Mouse (Mus musculus): Measurements from ENCODE around the gene Nmi. TPM values are rescaled to one million over a fixed set of nuclear protein-coding genes. Genes with fewer than 3 reads are reported as not detected.

The Nmi gene
- polyA plus RNA-seq, 1 experiment, result not detected

- WGBS, result 85% methylated on average over 7 of the region's 7 CpGs
- Histone ChIP-seq H3K27ac (ENCODE audit: insufficient read depth, low read depth, low read length) (no peak overlapping the region), H3K4me1 (ENCODE audit: control insufficient read depth, insufficient read depth, low read length) (no peaks in the 10 kb centered on the region), H3K4me3 (ENCODE audit: insufficient read depth, low read depth, low read length) (no peak overlapping the region)
- TF ChIP-seq CTCF (IDR thresholded peaks at IDR 0.05; ENCODE audit: insufficient read depth, low read depth, low read length) (no peak), POLR2A (IDR thresholded peaks at IDR 0.05; ENCODE audit: insufficient read depth, low read depth, low read length) (no peak)
These were observed 19.6 kb downstream of the Nmi start for GRCm38 (mm10) chr2:51953648-51954204.

- 80% methylated on average over 1 of the region's 1 CpGs for WGBS
- Histone ChIP-seq H3K27ac (ENCODE audit: insufficient read depth, low read depth, low read length) (no peak overlapping the region), H3K4me1 (ENCODE audit: control insufficient read depth, insufficient read depth, low read length) (no peaks in the 10 kb centered on the region), H3K4me3 (ENCODE audit: insufficient read depth, low read depth, low read length) (no peak overlapping the region)
- no peak for TF ChIP-seq CTCF (IDR thresholded peaks at IDR 0.05; ENCODE audit: insufficient read depth, low read depth, low read length)
- no peak for TF ChIP-seq POLR2A (IDR thresholded peaks at IDR 0.05; ENCODE audit: insufficient read depth, low read depth, low read length)
These were observed 22.4 kb downstream of the Nmi start for GRCm38 (mm10) chr2:51950876-51951275.

- WGBS, result 82% methylated on average over 6 of the region's 6 CpGs
- Histone ChIP-seq H3K4me3 (ENCODE audit: insufficient read depth, low read depth, low read length) (no peak overlapping the region), H3K27ac (ENCODE audit: insufficient read depth, low read depth, low read length) (no peak overlapping the region), H3K4me1 (ENCODE audit: control insufficient read depth, insufficient read depth, low read length) (no peaks in the 10 kb centered on the region)
- no peak for TF ChIP-seq POLR2A (IDR thresholded peaks at IDR 0.05; ENCODE audit: insufficient read depth, low read depth, low read length)
- TF ChIP-seq CTCF (IDR thresholded peaks at IDR 0.05; ENCODE audit: insufficient read depth, low read depth, low read length), result no peak
These were observed 25.0 kb downstream of the Nmi start for GRCm38 (mm10) chr2:51948105-51948830.

GRCm38 (mm10) chr2:51945812-51946211, 27.5 kb downstream of the Nmi start:
- H3K4me1 ChIP-seq (ENCODE audit: control insufficient read depth, insufficient read depth, low read length), result no peaks in the 10 kb centered on the region
- H3K4me3 ChIP-seq (ENCODE audit: insufficient read depth, low read depth, low read length), result no peak overlapping the region
- TF ChIP-seq POLR2A (IDR thresholded peaks at IDR 0.05; ENCODE audit: insufficient read depth, low read depth, low read length) (no peak), CTCF (IDR thresholded peaks at IDR 0.05; ENCODE audit: insufficient read depth, low read depth, low read length) (no peak)
- no peak overlapping the region for H3K27ac ChIP-seq (ENCODE audit: insufficient read depth, low read depth, low read length)
- WGBS, result 80% methylated on average over 2 of the region's 2 CpGs

- Histone ChIP-seq H3K4me1 (ENCODE audit: control insufficient read depth, insufficient read depth, low read length) (no peaks in the 10 kb centered on the region), H3K27ac (ENCODE audit: insufficient read depth, low read depth, low read length) (no peak overlapping the region), H3K4me3 (ENCODE audit: insufficient read depth, low read depth, low read length) (no peak overlapping the region)
- 93% methylated on average over 7 of the region's 7 CpGs for WGBS
- TF ChIP-seq CTCF (IDR thresholded peaks at IDR 0.05; ENCODE audit: insufficient read depth, low read depth, low read length), result no peak
- TF ChIP-seq POLR2A (IDR thresholded peaks at IDR 0.05; ENCODE audit: insufficient read depth, low read depth, low read length), result no peak
These were observed 31.5 kb downstream of the Nmi start for GRCm38 (mm10) chr2:51941832-51942231.

- Histone ChIP-seq H3K27ac (ENCODE audit: insufficient read depth, low read depth, low read length) (no peak overlapping the region), H3K4me3 (ENCODE audit: insufficient read depth, low read depth, low read length) (no peak overlapping the region)
- 85% methylated on average over 3 of the region's 3 CpGs for WGBS
These were observed 34.5 kb downstream of the Nmi start for GRCm38 (mm10) chr2:51938750-51939149.

GRCm38 (mm10) chr2:51937004-51937403, 36.3 kb downstream of the Nmi start:
- H3K27ac ChIP-seq (ENCODE audit: insufficient read depth, low read depth, low read length), result no peak overlapping the region
- WGBS, result 71% methylated on average over 6 of the region's 6 CpGs
- TF ChIP-seq POLR2A (IDR thresholded peaks at IDR 0.05; ENCODE audit: insufficient read depth, low read depth, low read length), result no peak
- TF ChIP-seq CTCF (IDR thresholded peaks at IDR 0.05; ENCODE audit: insufficient read depth, low read depth, low read length), result no peak
- H3K4me1 ChIP-seq (ENCODE audit: control insufficient read depth, insufficient read depth, low read length), result no peaks in the 10 kb centered on the region; the same call in 1 of the 2 replicates
- H3K4me3 ChIP-seq (ENCODE audit: insufficient read depth, low read depth, low read length), result no peak overlapping the region

More at GRCm38 (mm10) chr2:51938750-51939149, 34.5 kb downstream of the Nmi start:
- TF ChIP-seq POLR2A (IDR thresholded peaks at IDR 0.05; ENCODE audit: insufficient read depth, low read depth, low read length), result no peak
- no peak for TF ChIP-seq CTCF (IDR thresholded peaks at IDR 0.05; ENCODE audit: insufficient read depth, low read depth, low read length)
- H3K4me1 ChIP-seq (ENCODE audit: control insufficient read depth, insufficient read depth, low read length), result no peaks in the 10 kb centered on the region; the same call in 1 of the 2 replicates

- no peak for TF ChIP-seq POLR2A (IDR thresholded peaks at IDR 0.05; ENCODE audit: insufficient read depth, low read depth, low read length)
- TF ChIP-seq CTCF (IDR thresholded peaks at IDR 0.05; ENCODE audit: insufficient read depth, low read depth, low read length), result no peak
- no peaks in the 10 kb centered on the region; the same call in 1 of the 2 replicates for H3K4me1 ChIP-seq (ENCODE audit: control insufficient read depth, insufficient read depth, low read length)
- H3K27ac ChIP-seq (ENCODE audit: insufficient read depth, low read depth, low read length), result no peak overlapping the region
- WGBS, result 89% methylated on average over 3 of the region's 3 CpGs
- no peak overlapping the region for H3K4me3 ChIP-seq (ENCODE audit: insufficient read depth, low read depth, low read length)
These were observed 36.7 kb downstream of the Nmi start for GRCm38 (mm10) chr2:51936585-51936984.

- H3K4me3 ChIP-seq (ENCODE audit: insufficient read depth, low read depth, low read length), result no peak overlapping the region
- no peak for TF ChIP-seq POLR2A (IDR thresholded peaks at IDR 0.05; ENCODE audit: insufficient read depth, low read depth, low read length)
- TF ChIP-seq CTCF (IDR thresholded peaks at IDR 0.05; ENCODE audit: insufficient read depth, low read depth, low read length), result no peak
- 97% methylated on average over 7 of the region's 7 CpGs for WGBS
- H3K4me1 ChIP-seq (ENCODE audit: control insufficient read depth, insufficient read depth, low read length), result no peaks in the 10 kb centered on the region; the same call in 1 of the 2 replicates
- H3K27ac ChIP-seq (ENCODE audit: insufficient read depth, low read depth, low read length), result no peak overlapping the region
These were observed 37.4 kb downstream of the Nmi start for GRCm38 (mm10) chr2:51935921-51936320.

Measured in olfactory bulb, adult 2 months (tissue).